Comparison of ENCODE assay signal across 13 mouse cellular contexts in genomic region chr11:107649458-107649857, GRCm38 (mm10).
"Had no signal": no experiment of that assay in that cellular context is flagged by ENCODE, and none has a peak within 500 bp of the region (broad histone marks: within the 10 kb centered on the region; RNA-seq: fewer than 3 reads in every experiment).

No protein-coding gene starts in this region.

- DNase-seq: liver, embryonic 13.5 days; liver, postnatal 0 days; right cerebral cortex, postnatal 14 days; thymus, adult 2 months; thymus, postnatal 25 days; thymus, postnatal 4 days had no signal

- H3K4me1 ChIP-seq: liver, embryonic 15.5 days; neural tube, embryonic 12.5 days had no signal

- H3K4me3 ChIP-seq: liver, embryonic 13.5 days; liver, embryonic 15.5 days; lung, embryonic 15.5 days; megakaryocyte, embryonic 14.5 days; midbrain, embryonic 13.5 days; midbrain, embryonic 15.5 days; neural tube, embryonic 12.5 days; stomach, embryonic 15.5 days had no signal
